Mouse (Mus musculus) heart, adult 2 months (tissue): Measurements from ENCODE around the gene Arf1. TPM values are rescaled to one million over a fixed set of nuclear protein-coding genes. Genes with fewer than 3 reads are reported as not detected.

Experiments used
- DNase-seq, 2 experiments: peaks; one replicate each; pipeline ENCODE4 v3.0.0; 2021
- H3K27ac ChIP-seq: fragments of 200-600 bp; 2 replicates; pipeline ENCODE4 v1.8.1; 2022
- H3K27me3 ChIP-seq: fragments of 200-500 bp; 2 replicates; pipeline ENCODE4 v1.6.1; 2012; ENCODE audit warnings: mild to moderate bottlenecking, low read length, inconsistent platforms, mixed read lengths; ENCODE audit not compliant: control insufficient read depth, insufficient read depth
- H3K36me3 ChIP-seq: fragments of 200-500 bp; 2 replicates; pipeline ENCODE4 v1.6.1; 2012; ENCODE audit warnings: low read length, inconsistent platforms; ENCODE audit not compliant: control insufficient read depth, insufficient read depth
- H3K4me1 ChIP-seq: fragments of 200-500 bp; 2 replicates; pipeline ENCODE4 v1.6.1; 2011; ENCODE audit warnings: low read length; ENCODE audit not compliant: control insufficient read depth, insufficient read depth
- H3K4me3 ChIP-seq: fragments of 200-600 bp; 2 replicates; pipeline ENCODE4 v1.8.1; 2022
- H3K79me2 ChIP-seq: fragments of 200-500 bp; replicated peaks from 2 replicates; pipeline ENCODE4 v1.6.1; 2012; ENCODE audit warnings: mild to moderate bottlenecking, inconsistent platforms, low read length, moderate library complexity, mixed read lengths; ENCODE audit not compliant: control insufficient read depth, insufficient read depth
- H3K9ac ChIP-seq: fragments of 200-500 bp; 2 replicates; pipeline ENCODE4 v1.6.1; 2012; ENCODE audit warnings: low read depth, mild to moderate bottlenecking, control low read depth, inconsistent platforms, low read length, mixed read lengths
- CTCF ChIP-seq: fragments of 200-600 bp; IDR thresholded peaks from 2 replicates; pipeline ENCODE4 v1.8.1; 2022; ENCODE audit warnings: antibody characterized with exemption, mild to moderate bottlenecking, moderate library complexity
- EP300 ChIP-seq: fragments of 200-500 bp; IDR thresholded peaks from 2 replicates; pipeline ENCODE4 v1.6.1; 2011; ENCODE audit warnings: low read depth, low read length, control low read depth; ENCODE audit not compliant: insufficient read depth
- POLR2A ChIP-seq: fragments of 200-500 bp; IDR thresholded peaks from 2 replicates; pipeline ENCODE4 v1.6.1; 2011; ENCODE audit warnings: mild to moderate bottlenecking, low read depth, low read length, control low read depth; ENCODE audit not compliant: insufficient read depth
- WGBS: fragments of 180-500 bp; shearing (Covaris S2); methylation state at CpG from one replicate; pipeline ENCODE4 v1.1.7; 2018; 5-methylcytosine and 5-hydroxymethylcytosine counted together
- intact Hi-C: fragments of 180-260 bp; cut with DNase I; formaldehyde crosslinking; loops from one replicate; pipeline ENCODE4 v1.15.1; 2025
- polyA plus RNA-seq: library from polyadenylated mRNA; depleted of rRNA; stranded (reverse); fragments of >200 nt; gene quantifications from 2 replicates; pipeline ENCODE4 v1.2.3, GENCODE M21; 2012
- total RNA-seq, 2 experiments: library from RNA; stranded (reverse); gene quantifications; 2 replicates each; pipeline ENCODE4 v1.2.3; 2021

Gene Arf1
- total and polyA plus RNA-seq, 3 experiments, result 245 to 345 (median 274) TPM

- peak; percentile 95 to 96 for DNase-seq
- peak within 1 kb of the TSS; percentile 92 for H3K4me3 ChIP-seq
- peaks cover 8% of the 10 kb centered on the region for H3K4me1 ChIP-seq
- TF ChIP-seq CTCF (no peak), EP300 (peak; percentile 67), POLR2A (peak; percentile 96)
- under 1% methylated on average over 67 of the region's 67 CpGs for WGBS
- H3K9ac ChIP-seq, result peak within 1 kb of the TSS; percentile 80
- no peaks in the 10 kb centered on the region; the same call in 1 of the 2 replicates for H3K36me3 ChIP-seq
- intact Hi-C loops, result loop anchor here (2.0 to 10.0 kb wide), 2 partner anchors 19 to 233 kb away; partner anchors contain the start of gene Trim11
- peaks cover 3% of the 10 kb centered on the region; the same call in 1 of the 2 replicates for H3K79me2 ChIP-seq
- H3K27me3 ChIP-seq, result no peaks in the 10 kb centered on the region
- H3K27ac ChIP-seq, result peak within 1 kb of the TSS; percentile 86
These were observed 19.8 kb downstream of the Arf1 start, which contains the start of gene 2310033P09Rik for GRCm38 (mm10) chr11:59208153-59208831. TSS of gene 2310033P09Rik (plus strand) at chr11:59208321.

- DNase-seq, result peak; percentile 94 to 96
- H3K36me3 ChIP-seq, result no peaks in the 10 kb centered on the region
- peak within 1 kb of the TSS; percentile 90 for H3K4me3 ChIP-seq
- peak within 1 kb of the TSS; percentile 89 for H3K27ac ChIP-seq
- peak; percentile 26; the same call in 1 of the 2 replicates for TF ChIP-seq CTCF
- peak; percentile 63; the same call in 1 of the 2 replicates for TF ChIP-seq EP300
- TF ChIP-seq POLR2A, result peak; percentile 88
- peaks cover 2% of the 10 kb centered on the region; the same call in 1 of the 2 replicates for H3K79me2 ChIP-seq
- H3K9ac ChIP-seq, result peak within 1 kb of the TSS; percentile 72
- no peaks in the 10 kb centered on the region for H3K27me3 ChIP-seq
- no peaks in the 10 kb centered on the region for H3K4me1 ChIP-seq
- WGBS, result under 1% methylated on average over 63 of the region's 63 CpGs
- intact Hi-C loops, result loop anchor here (1.0 to 10.0 kb wide), 2 partner anchors 11 to 228 kb away; partner anchors contain the start of gene Trim11
These were observed 25.7 kb downstream of the Arf1 start, which contains the start of gene Mrpl55 for GRCm38 (mm10) chr11:59202081-59202995. TSS of gene Mrpl55 (plus strand) at chr11:59202486.

GRCm38 (mm10) chr11:59201216-59202002 lies 26.7 kb downstream of the Arf1 start:
- WGBS, result 29% methylated on average over 16 of the region's 16 CpGs
- peaks cover 2% of the 10 kb centered on the region; the same call in 1 of the 2 replicates for H3K79me2 ChIP-seq
- no peaks in the 10 kb centered on the region for H3K36me3 ChIP-seq
- intact Hi-C loops, result loop anchor here (1.0 to 10.0 kb wide), 2 partner anchors 10 to 227 kb away; partner anchors contain the start of gene Trim11
- peak overlapping the region; percentile 89 for H3K27ac ChIP-seq
- peak overlapping the region; percentile 90 for H3K4me3 ChIP-seq
- no peaks in the 10 kb centered on the region for H3K4me1 ChIP-seq
- peak overlapping the region; percentile 69; the same call in 1 of the 2 replicates for H3K9ac ChIP-seq
- H3K27me3 ChIP-seq, result no peaks in the 10 kb centered on the region
- TF ChIP-seq POLR2A (no peak), CTCF (no peak), EP300 (0 out of 2 replicates have a peak, but pooled peaks have one; percentile 18)
- DNase-seq, result no peak

- Histone ChIP-seq H3K79me2 (no peaks in the 10 kb centered on the region), H3K27ac (no peak overlapping the region), H3K9ac (no peak overlapping the region), H3K36me3 (no peaks in the 10 kb centered on the region), H3K4me1 (peaks cover 1% of the 10 kb centered on the region), H3K27me3 (no peaks in the 10 kb centered on the region), H3K4me3 (no peak overlapping the region)
- intact Hi-C loops, result no loop called here
- DNase-seq, result no peak
- TF ChIP-seq CTCF, result no peak
- no peak for TF ChIP-seq POLR2A
- TF ChIP-seq EP300, result no peak
These were observed 31.8 kb downstream of the Arf1 start for GRCm38 (mm10) chr11:59196230-59196629.

GRCm38 (mm10) chr11:59192059-59192386 lies 36.0 kb downstream of the Arf1 start, which contains the start of gene Guk1:
TSS of gene Guk1 (minus strand) at chr11:59192212.
- no peaks in the 10 kb centered on the region; the same call in 1 of the 2 replicates for H3K79me2 ChIP-seq
- intact Hi-C loops, result loop anchor here (5.0 kb wide), 1 partner anchor 35 kb away; the partner anchor contains the start of gene Arf1
- WGBS, result 4% methylated on average over 16 of the region's 16 CpGs

More at GRCm38 (mm10) chr11:59192059-59192386, 36.0 kb downstream of the Arf1 start, which contains the start of gene Guk1:
- Histone ChIP-seq H3K4me1 (peaks cover 5% of the 10 kb centered on the region), H3K4me3 (peak within 1 kb of the TSS; percentile 69), H3K9ac (peak within 1 kb of the TSS; percentile 75), H3K36me3 (no peaks in the 10 kb centered on the region), H3K27ac (peak within 1 kb of the TSS; percentile 89), H3K27me3 (no peaks in the 10 kb centered on the region)
- no peak for DNase-seq
- TF ChIP-seq EP300 (no peak), POLR2A (no peak), CTCF (no peak)
